Mouse (Mus musculus) olfactory bulb, adult 2 months (tissue): ENCODE results near the gene Exosc1.

Experiments used
- CTCF ChIP-seq: fragments of 200-500 bp; IDR thresholded peaks from 2 replicates; pipeline ENCODE4 v1.5.1; 2012; ENCODE audit warnings: low read depth, mild to moderate bottlenecking, low read length, moderate library complexity; ENCODE audit not compliant: insufficient read depth
- POLR2A ChIP-seq: fragments of 200-500 bp; IDR thresholded peaks from 2 replicates; pipeline ENCODE4 v1.6.1; 2012; ENCODE audit warnings: mild to moderate bottlenecking, low read depth, low read length, moderate library complexity; ENCODE audit not compliant: insufficient read depth

DNA sequence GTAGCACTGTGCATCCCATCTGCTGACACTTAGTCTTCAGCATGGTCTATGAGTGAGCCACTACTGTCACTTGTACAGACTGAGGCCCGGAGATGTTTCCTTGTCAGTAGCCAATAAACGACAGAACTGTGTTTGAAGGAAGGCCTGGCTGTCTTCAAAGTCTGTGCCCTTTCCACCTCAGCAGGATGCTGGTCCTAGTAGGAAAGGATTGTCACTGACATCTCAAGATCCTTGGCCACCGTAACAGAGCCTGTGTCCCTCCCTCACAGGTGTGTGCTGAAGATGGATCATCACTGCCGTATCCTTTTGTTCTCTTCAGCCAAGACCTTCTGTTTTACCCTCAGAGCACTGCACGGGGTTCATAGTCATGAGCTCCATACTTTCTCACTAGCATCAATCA, 5.3 kb upstream of the Exosc1 start:
- TF ChIP-seq POLR2A (no peak), CTCF (no peak)
